Mouse (Mus musculus) lung, postnatal 25 days (tissue): ENCODE data around the gene Parp3.

Source experiments
- DNase-seq: peaks from one replicate; pipeline ENCODE4 v3.0.0; 2022; ENCODE audit warnings: low spot score

Gene Parp3

DNA sequence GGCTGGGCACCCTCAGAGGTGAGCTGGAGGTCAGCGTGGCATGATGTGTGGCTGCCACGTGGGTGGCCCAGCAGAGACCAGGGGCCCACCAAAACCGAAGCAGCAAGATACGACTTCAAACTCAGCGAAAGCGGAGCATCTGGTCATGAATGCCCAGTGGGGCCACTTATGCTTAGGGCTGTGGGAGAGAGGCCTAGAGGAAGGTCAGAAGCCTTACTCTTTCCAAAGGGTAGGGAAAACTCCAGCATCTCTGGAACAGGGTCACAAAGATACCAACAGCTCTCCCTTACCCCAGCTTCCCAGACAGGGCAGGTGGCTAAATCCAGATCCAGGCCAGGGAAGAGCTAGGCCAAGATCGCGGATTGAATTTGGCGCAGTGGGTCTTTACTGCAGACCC is 19.6 kb downstream of the Parp3 start:
- DNase-seq: no peak

GRCm38 (mm10) chr9:106456325-106457162 is 20.2 kb downstream of the Parp3 start:
- no peak for DNase-seq

DNA sequence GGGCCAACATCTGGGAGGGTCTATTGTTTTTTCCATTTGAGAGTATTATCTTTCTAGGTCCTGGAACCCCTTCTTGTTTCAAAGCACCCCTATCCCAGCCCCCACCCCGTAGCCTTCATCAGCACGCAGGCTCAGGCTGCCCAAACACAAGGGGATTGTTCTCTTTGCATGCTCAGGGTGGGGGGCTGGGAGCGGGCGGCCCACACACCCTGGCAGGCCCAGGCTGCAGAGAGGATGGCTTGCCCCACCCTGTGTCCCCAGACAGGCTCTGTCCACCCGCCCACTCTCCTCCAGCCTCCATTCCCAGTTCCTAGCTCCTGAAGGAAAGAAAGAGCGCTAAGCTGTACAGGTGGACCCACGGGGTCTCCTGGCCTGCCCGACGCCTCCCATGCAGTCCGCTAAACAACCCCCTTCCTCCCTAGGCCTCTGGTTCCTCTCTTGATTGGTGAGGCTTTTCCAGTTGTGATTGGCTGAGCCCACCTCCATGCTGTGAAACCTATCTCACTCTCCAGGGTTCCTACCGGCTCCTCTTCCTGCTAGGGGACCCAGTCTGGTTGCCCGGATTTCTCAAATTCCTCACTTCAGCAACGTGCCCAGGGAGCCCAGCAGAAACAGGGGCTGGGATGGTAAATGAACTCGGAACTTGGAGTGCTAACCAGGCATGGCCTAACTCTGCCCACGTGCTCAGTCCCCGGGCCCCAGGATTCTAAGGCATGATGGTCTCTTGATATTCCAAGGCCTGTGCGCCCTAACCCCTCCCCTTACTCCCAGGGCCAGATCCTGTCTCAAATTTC is 21.7 kb downstream of the Parp3 start:
- DNase-seq: no peak

DNA sequence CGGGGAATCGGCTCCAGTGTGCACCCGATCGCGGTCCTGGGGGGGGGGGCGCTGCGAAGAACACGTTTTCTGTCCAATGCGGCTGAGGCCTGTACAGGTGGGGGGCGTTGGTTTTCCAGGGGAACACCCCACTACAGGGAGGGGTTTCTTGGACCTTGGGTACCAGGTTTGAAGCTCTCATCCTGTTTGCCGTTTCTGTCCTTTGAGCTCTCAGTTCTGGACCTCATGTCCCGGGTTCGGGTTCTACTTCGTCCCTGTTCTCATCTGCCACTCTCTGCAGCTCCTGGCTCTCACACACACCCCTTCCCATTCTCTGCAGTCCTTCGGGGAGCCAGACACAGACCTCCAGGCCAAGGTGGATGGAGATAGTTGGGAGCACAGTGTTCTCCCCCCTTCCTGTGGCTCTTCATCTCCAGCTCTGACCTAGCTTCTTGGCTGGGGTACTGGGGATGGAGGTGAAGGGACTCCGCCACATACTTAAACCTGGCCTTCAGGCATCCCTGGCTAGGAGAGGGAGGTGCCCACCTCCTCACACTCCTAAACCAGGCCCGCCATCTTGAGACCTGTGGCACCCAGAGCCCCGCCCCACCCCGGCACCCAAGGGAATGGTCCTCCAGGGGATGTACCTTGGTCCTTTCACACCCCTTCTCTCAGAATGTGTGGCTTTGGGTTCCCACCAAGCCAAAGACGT is 22.5 kb downstream of the Parp3 start:
- DNase-seq: no peak

DNA sequence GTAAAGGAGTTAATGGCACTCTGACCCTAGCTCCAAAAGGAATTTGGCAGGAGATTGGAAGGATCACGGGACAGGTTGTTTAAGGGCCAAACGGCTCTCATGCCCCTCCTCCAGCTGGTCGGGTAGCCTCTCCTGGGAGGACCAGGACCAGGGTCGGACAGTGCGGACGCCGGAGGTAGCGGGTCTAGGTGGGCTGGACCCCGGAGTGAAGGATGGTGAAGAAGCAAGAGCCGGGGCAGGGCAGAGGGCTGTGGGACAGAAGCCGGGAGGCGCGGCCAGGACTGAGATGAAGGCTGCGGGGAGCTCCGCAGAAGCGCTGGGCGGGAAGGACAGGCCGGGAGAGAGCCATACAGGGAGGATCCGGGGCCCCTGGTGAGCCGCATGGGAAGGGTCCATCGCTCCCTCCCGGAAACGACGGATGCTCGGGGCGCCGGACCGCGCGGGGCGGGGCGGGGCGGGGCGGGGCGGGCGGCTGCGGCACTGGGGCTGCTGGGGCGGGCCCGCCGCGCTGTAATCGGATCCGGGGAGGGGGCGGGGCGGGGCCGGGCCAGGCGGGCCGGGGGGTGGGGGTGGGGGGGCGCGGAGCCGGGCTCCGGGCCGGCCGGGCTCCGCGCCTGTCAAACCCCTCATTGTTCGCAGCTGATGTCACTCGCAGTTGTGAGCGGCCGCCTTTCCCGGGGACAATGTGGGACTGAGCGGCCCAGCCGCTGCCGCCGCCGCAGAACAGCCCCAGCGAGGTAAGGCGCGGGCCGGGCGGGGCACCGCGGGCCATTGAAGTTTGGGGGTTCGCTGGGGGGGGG is 23.3 kb downstream of the Parp3 start, which contains the start of gene Pcbp4:
TSS of gene Pcbp4 (plus strand) at position 21 of the 800 bp plus-strand sequence.
- DNase-seq: peak; percentile 57

GRCm38 (mm10) chr9:106452821-106453220 is 23.9 kb downstream of the Parp3 start:
- DNase-seq: no peak

DNA sequence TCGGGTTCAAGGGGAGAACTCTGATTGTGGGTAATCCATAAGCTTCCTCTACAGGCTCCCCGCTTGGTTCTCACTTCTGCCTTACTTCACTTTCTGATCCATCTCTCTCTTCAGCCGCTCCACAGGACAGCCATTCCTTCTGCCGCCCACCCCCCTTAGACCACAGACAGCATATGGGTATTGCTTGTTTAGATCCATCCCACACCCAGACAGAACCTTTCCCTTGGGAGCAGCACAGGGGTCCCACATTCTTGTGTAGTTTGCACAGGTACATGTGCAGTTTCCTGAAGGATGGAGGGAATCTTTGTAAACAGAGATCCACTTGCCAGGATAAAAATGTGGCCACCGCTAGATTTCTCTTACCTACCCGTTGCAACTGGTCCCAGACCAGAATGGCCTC is 24.4 kb downstream of the Parp3 start:
- DNase-seq: no peak

DNA sequence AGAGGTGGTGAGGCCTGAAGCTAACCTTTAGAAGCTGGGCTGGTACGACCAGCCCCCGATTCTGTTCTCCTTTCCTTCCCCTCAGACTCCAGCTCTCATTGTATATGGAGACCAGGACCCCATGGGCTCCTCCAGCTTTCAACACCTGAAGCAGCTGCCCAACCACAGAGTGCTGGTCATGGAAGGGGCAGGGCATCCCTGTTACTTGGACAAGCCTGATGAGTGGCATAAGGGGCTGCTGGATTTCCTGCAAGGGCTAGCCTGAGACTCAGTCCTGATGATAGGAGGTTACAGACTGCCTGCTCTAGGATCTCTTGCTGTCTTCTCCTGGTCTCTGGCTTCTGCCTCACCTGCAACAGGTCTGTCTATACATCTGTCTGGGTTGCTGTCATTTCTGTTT is 24.9 kb downstream of the Parp3 start:
- DNase-seq: no peak

DNA sequence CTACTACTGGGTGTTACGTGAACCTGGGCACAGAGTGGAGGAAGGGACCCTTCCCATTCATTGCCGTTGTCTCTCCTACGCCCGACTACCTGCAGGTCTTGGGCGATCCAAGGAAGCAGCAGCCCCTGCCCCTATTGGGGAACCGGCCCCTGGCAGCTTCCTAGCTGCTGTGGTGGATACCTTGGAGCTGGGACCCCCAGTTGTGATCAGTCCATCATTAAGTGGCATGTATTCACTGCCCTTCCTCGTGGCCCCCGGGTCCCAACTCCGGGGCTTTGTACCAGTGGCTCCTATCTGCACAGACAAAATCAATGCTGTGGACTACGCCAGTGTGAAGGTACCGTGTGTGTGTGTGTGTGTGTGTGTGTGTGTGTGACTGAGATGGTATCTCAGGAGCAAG is 25.5 kb downstream of the Parp3 start:
- DNase-seq: no peak

DNA sequence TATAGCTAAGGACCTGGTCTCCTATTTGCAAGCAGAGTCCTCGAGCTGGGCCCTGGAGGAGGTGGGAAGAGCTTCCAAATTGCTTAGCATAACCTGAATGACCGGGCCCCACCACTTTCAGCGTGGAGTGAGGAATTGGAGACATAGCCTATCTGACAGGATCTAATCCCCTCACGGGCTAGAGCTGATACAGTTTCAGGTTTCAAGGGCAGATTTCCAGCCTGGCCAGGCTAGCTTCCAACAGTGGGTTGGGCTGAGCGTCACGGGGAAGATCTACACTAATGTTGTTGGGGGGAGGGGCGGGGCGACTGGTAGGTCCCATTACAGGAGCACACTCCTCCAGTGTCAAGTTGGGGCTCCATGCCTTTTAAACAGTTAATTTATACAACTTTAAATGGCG is 26.1 kb downstream of the Parp3 start:
- DNase-seq: peak; percentile 51

GRCm38 (mm10) chr9:106449947-106450346 is 26.8 kb downstream of the Parp3 start:
- no peak for DNase-seq

- peak; percentile 84 for DNase-seq
Observed at GRCm38 (mm10) chr9:106448498-106449031, 28.2 kb downstream of the Parp3 start.

DNA sequence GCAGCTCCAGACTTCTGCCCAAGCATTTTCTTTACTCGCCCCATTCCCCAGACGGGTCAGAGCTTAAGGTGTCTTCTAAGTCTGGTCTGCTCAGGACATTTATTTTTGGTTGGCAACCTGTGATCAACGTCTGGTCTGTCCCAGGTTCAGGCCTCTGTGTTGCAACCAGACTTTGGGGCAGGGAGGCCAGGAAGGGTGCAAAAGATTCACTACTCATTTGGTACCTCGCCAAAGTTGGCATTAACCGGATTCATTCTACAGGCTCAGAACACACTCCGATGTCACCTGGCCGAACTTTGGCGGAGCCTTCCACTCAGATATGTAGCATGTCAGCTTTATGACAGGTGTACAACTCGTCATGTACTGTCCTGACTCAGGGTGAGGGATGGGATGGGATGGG is 28.8 kb downstream of the Parp3 start:
- no peak for DNase-seq

GRCm38 (mm10) chr9:106447348-106447747 is 29.4 kb downstream of the Parp3 start, which contains the start of the genes Abhd14b and Abhd14a:
TSS of gene Abhd14b (plus strand) at chr9:106447459.
TSS of gene Abhd14a (minus strand) at chr9:106447678.
- peak; percentile 96 for DNase-seq

DNA sequence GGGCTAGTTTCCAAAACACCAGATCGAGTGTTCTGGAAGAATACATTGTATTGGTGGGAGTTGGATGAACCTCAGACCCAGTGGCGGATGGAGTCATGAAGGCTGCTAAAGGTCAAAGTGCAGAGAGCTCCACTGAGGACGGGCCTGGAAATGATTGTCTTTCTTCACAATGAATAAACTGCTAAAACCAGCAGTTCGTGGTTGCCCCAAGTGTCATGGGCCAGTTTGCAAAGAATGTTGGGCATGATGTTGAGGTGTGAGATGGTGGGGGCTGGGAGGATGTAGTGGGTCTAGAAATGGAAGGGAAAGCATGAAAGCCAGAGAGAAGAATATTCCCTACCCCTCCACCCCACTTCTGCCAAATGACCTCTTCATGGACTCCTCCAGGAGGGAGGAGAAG is 31.9 kb downstream of the Parp3 start:
- DNase-seq: no peak

- DNase-seq: no peak
Observed at GRCm38 (mm10) chr9:106442680-106443079, 34.1 kb downstream of the Parp3 start.

DNA sequence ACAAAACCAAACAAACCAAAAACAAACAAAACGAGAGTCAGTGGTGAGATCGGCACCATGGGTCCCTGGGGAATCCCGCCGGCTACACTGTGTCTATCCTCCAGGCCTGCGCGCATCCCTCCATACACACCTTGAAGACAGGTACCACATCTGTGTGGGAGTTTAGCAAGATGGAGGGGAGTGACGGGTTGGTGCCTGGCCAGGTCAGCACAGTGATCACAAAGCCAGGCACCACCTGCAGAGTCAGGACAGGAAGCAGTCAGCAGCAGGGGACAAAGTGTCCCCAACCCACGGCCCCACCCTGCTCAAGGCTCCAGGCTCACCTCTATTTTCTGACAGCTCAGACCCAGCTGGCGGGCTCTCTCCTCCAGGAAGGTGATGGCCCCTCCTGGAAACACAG is 40.2 kb downstream of the Parp3 start:
- DNase-seq: no peak

- DNase-seq: no peak
Observed at GRCm38 (mm10) chr9:106433389-106433788, 43.4 kb downstream of the Parp3 start.

DNA sequence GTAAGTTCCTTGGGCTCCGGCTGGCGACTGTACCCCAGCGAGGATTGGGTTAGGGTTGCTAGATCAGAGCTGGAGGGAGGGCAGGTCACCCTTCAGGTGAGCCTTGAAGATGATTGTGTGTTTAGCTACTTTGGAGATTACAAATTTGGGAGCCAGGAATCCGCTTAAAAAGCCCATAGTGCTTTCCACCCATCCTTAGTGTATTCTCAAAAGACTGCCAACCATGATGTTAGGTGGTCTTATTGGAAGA is 46.8 kb downstream of the Parp3 start:
- DNase-seq: no peak

DNA sequence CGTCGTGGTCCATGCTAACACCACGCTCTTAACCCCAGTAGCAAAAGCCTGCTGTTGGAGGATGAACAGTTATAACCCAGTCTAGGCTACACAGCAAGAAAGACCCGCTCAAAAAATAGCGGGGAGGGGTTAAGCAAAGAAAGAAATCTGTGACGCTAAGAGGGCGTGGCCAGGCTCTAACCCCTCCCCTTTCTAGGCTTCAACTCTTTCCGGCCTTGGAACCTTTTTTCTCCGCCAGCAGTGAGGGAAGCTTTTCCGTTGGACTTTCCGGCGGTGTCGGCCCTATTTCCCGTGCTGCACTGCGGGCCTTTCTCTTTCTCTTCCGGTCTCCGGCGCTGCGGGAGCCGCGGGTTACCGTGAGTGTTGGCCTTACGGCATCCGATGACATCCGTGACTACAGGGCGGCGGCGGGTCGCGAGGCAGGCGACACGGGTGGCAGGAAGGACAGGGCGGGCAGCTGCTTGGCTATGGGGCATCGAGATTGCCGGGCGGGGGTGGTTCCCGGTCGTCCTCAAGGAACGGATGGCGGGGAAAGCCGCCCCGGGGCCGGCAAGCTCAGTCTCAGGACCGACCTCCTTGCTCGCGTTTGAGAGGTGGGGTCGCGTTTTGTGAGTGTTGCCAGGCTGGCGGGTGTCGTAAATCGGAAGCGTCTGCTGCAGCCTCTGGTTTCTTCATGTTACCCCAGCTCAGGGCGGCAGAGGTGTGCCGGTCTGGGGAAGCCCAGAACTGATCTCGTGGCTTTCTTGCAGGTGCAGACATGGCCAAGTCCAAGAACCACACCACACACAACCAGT is 47.3 kb downstream of the Parp3 start, which contains the start of gene Rpl29:
TSS of gene Rpl29 (plus strand) at position 234 of the 794 bp plus-strand sequence.
- peak; percentile 95 for DNase-seq
